Mouse (Mus musculus) A20 (cell line): Measurements from ENCODE around the gene Tdgf1.
A peak's percentile ranks its signal among the peaks of the same experiment; 100 is the strongest.

Experiments used
- DNase-seq: peaks from one replicate; pipeline ENCODE4 v3.0.0-alpha.2; 2011; ENCODE audit warnings: low read depth, low spot score

Gene Tdgf1

GRCm38 (mm10) chr9:110945926-110946325 is at the start of gene Tdgf1:
Gene Tdgf1 (minus strand): TSS chr9:110946158.
- DNase-seq = no peak

GRCm38 (mm10) chr9:110994716-110995172 is 48.8 kb upstream of the Tdgf1 start:
- peak; percentile 90 for DNase-seq

GRCm38 (mm10) chr9:110993281-110993709 is 47.3 kb upstream of the Tdgf1 start:
- DNase-seq = no peak

GRCm38 (mm10) chr9:110990204-110990603 is 44.2 kb upstream of the Tdgf1 start, which contains the start of gene Rtp3:
Gene Rtp3 (minus strand): TSS chr9:110990583.
- DNase-seq = no peak

- no peak for DNase-seq
Measured at GRCm38 (mm10) chr9:110989543-110989942, 43.6 kb upstream of the Tdgf1 start.

- no peak for DNase-seq
Measured at GRCm38 (mm10) chr9:110989141-110989540, 43.2 kb upstream of the Tdgf1 start.

GRCm38 (mm10) chr9:110988078-110988477 is 42.1 kb upstream of the Tdgf1 start:
- DNase-seq = no peak

GRCm38 (mm10) chr9:110987331-110987730 is 41.4 kb upstream of the Tdgf1 start:
- no peak for DNase-seq

- no peak for DNase-seq
Measured at GRCm38 (mm10) chr9:110985951-110986350, 40.0 kb upstream of the Tdgf1 start.

- DNase-seq = no peak
Measured at GRCm38 (mm10) chr9:110985541-110985940, 39.6 kb upstream of the Tdgf1 start.

- DNase-seq = no peak
Measured at GRCm38 (mm10) chr9:110984096-110984495, 38.1 kb upstream of the Tdgf1 start.

- no peak for DNase-seq
Measured at GRCm38 (mm10) chr9:110982351-110982750, 36.4 kb upstream of the Tdgf1 start.

GRCm38 (mm10) chr9:110979411-110979810 is 33.5 kb upstream of the Tdgf1 start:
- no peak for DNase-seq

- DNase-seq = no peak
Measured at GRCm38 (mm10) chr9:110965910-110966231, 19.9 kb upstream of the Tdgf1 start.

GRCm38 (mm10) chr9:110965062-110965909 is 19.3 kb upstream of the Tdgf1 start:
- DNase-seq = no peak

- no peak for DNase-seq
Measured at GRCm38 (mm10) chr9:110963566-110964115, 17.7 kb upstream of the Tdgf1 start.

- DNase-seq = no peak
Measured at GRCm38 (mm10) chr9:110961386-110961785, 15.4 kb upstream of the Tdgf1 start.

GRCm38 (mm10) chr9:110960230-110961149 is 14.5 kb upstream of the Tdgf1 start:
- DNase-seq = no peak

GRCm38 (mm10) chr9:110959669-110960068 is 13.7 kb upstream of the Tdgf1 start:
- no peak for DNase-seq

- DNase-seq = no peak
Measured at GRCm38 (mm10) chr9:110955962-110956361, 10.0 kb upstream of the Tdgf1 start.

GRCm38 (mm10) chr9:110954681-110955445 is 8.9 kb upstream of the Tdgf1 start:
- no peak for DNase-seq
